Mouse (Mus musculus) lung, adult 2 months (tissue): Measurements from ENCODE around the gene Pirb.

Source experiments
- CTCF ChIP-seq: fragments of 200-500 bp; IDR thresholded peaks from 2 replicates; pipeline ENCODE4 v1.5.1; 2011; ENCODE audit warnings: mild to moderate bottlenecking, low read length, control low read depth; ENCODE audit not compliant: insufficient read depth
- POLR2A ChIP-seq: fragments of 200-500 bp; IDR thresholded peaks from 2 replicates; pipeline ENCODE4 v1.6.1; 2011; ENCODE audit warnings: low read depth, mild to moderate bottlenecking, control low read depth, low read length, borderline replicate concordance; ENCODE audit errors: extremely low read depth

- TF ChIP-seq CTCF (no peak), POLR2A (no peak)
Measured at GRCm38 (mm10) chr7:3709000-3709399, 11.2 kb downstream of the Pirb start.
